Mouse (Mus musculus) right cerebral cortex, adult 2 months (tissue): Measurements from ENCODE around the gene Prlh.

Experiments used
- DNase-seq, 2 experiments: peaks; one replicate each; pipeline ENCODE4 v3.0.0; 2021 to 2022; ENCODE audit warnings: low spot score in 2 of 2

The Prlh gene

GRCm38 (mm10) chr1:91001101-91001500, 48.2 kb downstream of the Prlh start:
- DNase-seq = no peak

GRCm38 (mm10) chr1:91001871-91002539, 49.1 kb downstream of the Prlh start:
- no peak for DNase-seq

GRCm38 (mm10) chr1:91002641-91003040, 49.7 kb downstream of the Prlh start:
- DNase-seq = no peak
